Mouse (Mus musculus) limb, embryonic 14.5 days (tissue): ENCODE measurements at regions not wholly inside any gene's neighbourhood (a gene's known extent, or its start where the extent isn't known, plus 50 kb on each side); places are given as distances from the start of the nearest gene placed in this dataset.
"Not testable (repeated sequence)": the region's sequence is repeated elsewhere in the genome, so short reads cannot be mapped to it uniquely, and the experiment has no call there.

Experiments
- ATAC-seq: fragments of 200-750 bp; cut with Nextera tagmentation; 2 replicates; pipeline ENCODE4 v1.8.0; 2017; ENCODE audit warnings: low read depth, moderate number of reproducible peaks, moderate TSS enrichment; ENCODE audit not compliant: low FRiP score
- DNase-seq: peaks from one replicate; pipeline ENCODE4 v3.0.0-alpha.2; 2015; ENCODE audit warnings: low spot score
- H3K27ac ChIP-seq: fragments of 300-500 bp; sonication (generic); replicated peaks from 2 replicates; pipeline ENCODE4 v1.5.1; 2014; ENCODE audit warnings: low read depth, mild to moderate bottlenecking, low read length, moderate library complexity, mixed read lengths
- H3K27me3 ChIP-seq: fragments of 300-500 bp; sonication (generic); 2 replicates; pipeline ENCODE4 v1.6.1; 2014; ENCODE audit warnings: low read length, mixed read lengths; ENCODE audit not compliant: control insufficient read depth, insufficient read depth
- H3K36me3 ChIP-seq: fragments of 300-500 bp; sonication (generic); 2 replicates; pipeline ENCODE4 v1.6.1; 2014; ENCODE audit warnings: mild to moderate bottlenecking, low read length, moderate library complexity, mixed read lengths; ENCODE audit not compliant: control insufficient read depth, insufficient read depth
- H3K4me1 ChIP-seq: fragments of 300-500 bp; sonication (generic); 2 replicates; pipeline ENCODE4 v1.6.1; 2014; ENCODE audit warnings: antibody characterized with exemption, low read length, mixed read lengths; ENCODE audit not compliant: control insufficient read depth, insufficient read depth
- H3K4me2 ChIP-seq: fragments of 300-500 bp; sonication (generic); replicated peaks from 2 replicates; pipeline ENCODE4 v1.6.1; 2014; ENCODE audit warnings: low read depth, mild to moderate bottlenecking, low read length, moderate library complexity; ENCODE audit not compliant: severe bottlenecking
- H3K4me3 ChIP-seq: fragments of 300-500 bp; sonication (generic); replicated peaks from 2 replicates; pipeline ENCODE4 v1.5.1; 2014; ENCODE audit warnings: low read length
- H3K9ac ChIP-seq: fragments of 300-500 bp; sonication (generic); 2 replicates; pipeline ENCODE4 v1.6.1; 2014; ENCODE audit warnings: mild to moderate bottlenecking, low read depth, low read length, moderate library complexity; ENCODE audit not compliant: severe bottlenecking
- H3K9me3 ChIP-seq: fragments of 300-500 bp; sonication (generic); 2 replicates; pipeline ENCODE4 v1.6.1; 2016; ENCODE audit warnings: low read length; ENCODE audit not compliant: control insufficient read depth
- POLR2A ChIP-seq: fragments of 200-500 bp; IDR thresholded peaks from 2 replicates; pipeline ENCODE4 v1.8.0; 2012; ENCODE audit warnings: inconsistent platforms, mild to moderate bottlenecking, moderate library complexity, borderline replicate concordance; ENCODE audit not compliant: insufficient read depth, insufficient read length; ENCODE audit errors: extremely low read depth
- WGBS: fragments of 180-500 bp; shearing (Covaris S2); extraction: QIAGEN DNeasy Blood & Tissue Kit; methylation state at CpG from one replicate; pipeline ENCODE4 v1.1.7; 2014; 5-methylcytosine and 5-hydroxymethylcytosine counted together

DNA sequence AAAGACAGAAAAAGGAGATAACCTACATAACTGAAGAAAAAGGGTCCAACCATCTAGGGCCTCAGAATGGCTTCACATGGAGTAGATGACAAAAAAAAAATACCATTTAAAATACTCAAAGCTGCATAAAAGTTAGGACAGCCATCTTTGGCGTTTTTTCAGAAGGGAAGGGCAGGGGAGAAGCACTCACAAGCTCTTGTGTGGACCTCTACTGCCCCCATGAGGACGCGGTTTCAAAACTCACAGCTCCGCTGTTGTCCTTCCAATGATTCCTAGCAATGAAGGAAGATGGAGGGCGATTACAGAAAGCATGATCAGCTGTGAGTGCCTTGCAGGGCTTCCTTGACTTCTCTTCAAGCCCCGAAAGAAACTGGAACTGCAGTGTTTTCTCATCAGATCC lies 140.8 kb upstream of the Olfr1324 start:
- no peak overlapping the region for H3K4me3 ChIP-seq
- H3K4me1 ChIP-seq: no peaks in the 10 kb centered on the region
- WGBS: 69% methylated on average over 6 of the region's 6 CpGs
- H3K36me3 ChIP-seq: peaks cover 7% of the 10 kb centered on the region; the same call in 1 of the 2 replicates
- no peak overlapping the region for H3K27ac ChIP-seq
- peak; percentile 29 for DNase-seq
- H3K9me3 ChIP-seq: no peaks in the 10 kb centered on the region
- H3K9ac ChIP-seq: no peak overlapping the region
- ATAC-seq: no peak
- no peaks in the 10 kb centered on the region for H3K27me3 ChIP-seq
- TF ChIP-seq POLR2A: no peak
- no peak overlapping the region for H3K4me2 ChIP-seq

DNA sequence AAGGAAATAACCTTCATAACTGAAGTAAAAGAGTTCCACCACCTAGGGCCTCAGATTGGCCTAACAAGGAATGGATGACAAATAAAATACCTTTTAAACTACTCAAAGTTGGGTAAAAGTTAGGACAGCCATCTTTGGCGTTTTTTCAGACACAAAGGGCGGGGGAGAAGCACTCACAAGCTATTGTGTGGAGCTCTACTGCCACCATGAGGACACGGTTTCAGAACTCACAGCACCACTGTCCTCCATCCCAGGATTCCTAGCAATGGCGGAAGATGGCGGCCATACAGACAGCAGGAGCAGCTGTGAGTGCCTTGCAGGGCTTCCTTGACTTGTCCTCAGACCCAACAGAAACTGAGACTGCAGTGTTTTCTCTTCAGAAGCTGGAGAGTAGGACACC lies 138.0 kb upstream of the Olfr1324 start:
- no peak for TF ChIP-seq POLR2A
- Histone ChIP-seq H3K9ac (no peak overlapping the region), H3K27ac (no peak overlapping the region), H3K36me3 (no peaks in the 10 kb centered on the region), H3K4me1 (no peaks in the 10 kb centered on the region), H3K4me2 (no peak overlapping the region), H3K4me3 (no peak overlapping the region), H3K9me3 (no peaks in the 10 kb centered on the region), H3K27me3 (no peaks in the 10 kb centered on the region)
- DNase-seq (peak; percentile 23), ATAC-seq (no peak)
- 74% methylated on average over 5 of the region's 5 CpGs for WGBS

DNA sequence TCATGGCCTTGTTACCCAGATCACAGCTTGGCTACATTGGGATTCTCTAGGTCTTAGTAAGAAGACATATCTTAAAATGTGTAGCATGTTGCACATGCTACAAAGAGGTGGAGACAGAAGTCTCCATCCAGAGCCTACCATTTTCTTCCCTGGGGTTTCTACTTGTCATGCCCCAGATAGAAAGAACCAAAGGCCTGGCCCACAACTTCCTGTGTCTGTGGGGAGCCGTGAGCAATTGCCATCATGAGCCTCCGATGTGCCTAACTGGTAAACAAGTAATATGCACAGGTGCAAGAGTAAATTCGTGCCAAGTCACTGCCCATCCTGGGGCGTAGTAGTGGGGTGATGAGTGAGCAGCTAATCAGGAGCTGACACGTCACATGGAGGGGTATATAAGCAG lies 136.7 kb upstream of the Olfr1324 start:
- not testable (repeated sequence) for H3K4me1 ChIP-seq, H3K4me3 ChIP-seq, ATAC-seq, H3K36me3 ChIP-seq, H3K9me3 ChIP-seq, H3K27ac ChIP-seq, H3K27me3 ChIP-seq, H3K4me2 ChIP-seq, DNase-seq, H3K9ac ChIP-seq
- 89% methylated on average over 4 of the region's 5 CpGs for WGBS

DNA sequence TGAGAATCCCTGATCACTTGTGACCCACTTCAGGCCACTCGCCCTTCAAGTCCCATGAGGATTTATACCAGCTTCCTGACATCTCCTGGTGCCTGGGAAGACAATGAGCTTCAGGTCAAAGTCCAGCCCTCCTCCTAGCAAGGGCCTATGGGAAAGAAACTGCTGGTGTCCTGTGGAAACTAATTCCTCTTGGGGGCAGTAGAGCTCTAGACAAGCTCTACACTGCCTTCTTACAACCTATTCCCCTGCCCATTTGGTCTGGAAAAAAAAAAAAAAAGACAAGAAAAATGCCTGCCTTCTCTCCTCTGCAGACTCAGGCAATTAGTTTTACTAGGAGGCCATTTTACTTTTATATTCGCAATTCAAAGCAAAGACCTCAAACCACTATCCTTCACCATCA lies 132.6 kb upstream of the Olfr1324 start:
- Histone ChIP-seq H3K4me1 (no peaks in the 10 kb centered on the region), H3K4me2 (no peak overlapping the region), H3K27ac (no peak overlapping the region), H3K9me3 (no peaks in the 10 kb centered on the region), H3K36me3 (no peaks in the 10 kb centered on the region), H3K4me3 (no peak overlapping the region), H3K27me3 (no peaks in the 10 kb centered on the region), H3K9ac (no peak overlapping the region)
- WGBS: 51% methylated on average over 2 of the region's 2 CpGs
- DNase-seq: peak; percentile 54
- ATAC-seq: no peak
- no peak for TF ChIP-seq POLR2A

DNA sequence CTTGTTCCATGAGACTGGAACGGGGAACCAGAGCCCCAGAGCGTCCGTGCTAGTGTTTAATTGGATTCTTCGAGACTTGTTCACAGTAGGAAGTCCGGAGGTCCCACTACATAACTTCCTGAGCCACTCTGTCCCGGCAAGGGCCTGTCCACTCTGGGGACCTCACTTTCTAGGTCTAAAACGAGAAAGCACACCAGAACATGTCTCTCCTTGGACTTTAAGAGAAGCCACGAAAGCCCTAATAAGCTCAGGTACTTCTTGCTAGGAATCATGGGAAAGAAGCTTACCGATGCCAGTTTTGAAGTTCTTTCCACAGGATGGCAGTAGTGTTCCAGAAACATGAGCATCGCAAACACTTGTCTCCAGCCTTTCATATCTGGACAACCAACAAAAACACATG lies 122.0 kb upstream of the Olfr1324 start:
- Histone ChIP-seq H3K27me3 (no peaks in the 10 kb centered on the region), H3K4me1 (no peaks in the 10 kb centered on the region), H3K9me3 (no peaks in the 10 kb centered on the region), H3K4me3 (peak overlapping the region; percentile 30), H3K4me2 (peak overlapping the region; percentile 35), H3K27ac (0 out of 2 replicates have a peak overlapping the region, but pooled peaks have one; percentile 38), H3K9ac (peak overlapping the region; percentile 46), H3K36me3 (no peaks in the 10 kb centered on the region)
- ATAC-seq: no peak
- peak; percentile 47 for DNase-seq
- no peak for TF ChIP-seq POLR2A
- WGBS: 40% methylated on average over 10 of the region's 10 CpGs

DNA sequence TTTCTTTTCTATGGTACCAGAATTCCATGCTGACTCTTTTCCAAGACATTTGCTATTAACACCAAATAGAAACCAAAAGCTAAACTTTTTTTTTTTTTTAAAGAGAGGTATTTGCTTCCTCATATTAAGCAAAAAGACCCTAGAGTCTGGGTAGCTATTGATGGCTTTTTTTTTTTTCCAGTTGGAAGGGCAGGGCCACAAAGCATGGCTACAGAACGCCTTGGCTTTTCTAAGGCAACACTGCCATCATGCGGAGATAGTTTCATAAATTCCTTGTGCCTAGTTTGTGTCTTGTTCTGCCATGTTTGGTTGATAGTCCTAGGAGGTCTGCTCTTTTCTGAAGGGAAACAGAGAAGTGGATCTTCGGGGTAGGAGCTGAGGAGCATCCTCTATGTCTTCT lies 121.4 kb upstream of the Olfr1324 start:
- Histone ChIP-seq H3K9ac (peak overlapping the region; percentile 46; the same call in 1 of the 2 replicates), H3K27ac (0 out of 2 replicates have a peak overlapping the region, but pooled peaks have one; percentile 38), H3K27me3 (no peaks in the 10 kb centered on the region), H3K4me2 (peak overlapping the region; percentile 35; the same call in 1 of the 2 replicates), H3K4me1 (no peaks in the 10 kb centered on the region), H3K4me3 (peak overlapping the region; percentile 30), H3K36me3 (no peaks in the 10 kb centered on the region), H3K9me3 (no peaks in the 10 kb centered on the region)
- DNase-seq (peak; percentile 75), ATAC-seq (peak; percentile 62; the same call in 1 of the 2 replicates)
- 43% methylated on average over 3 of the region's 3 CpGs for WGBS
- no peak for TF ChIP-seq POLR2A

DNA sequence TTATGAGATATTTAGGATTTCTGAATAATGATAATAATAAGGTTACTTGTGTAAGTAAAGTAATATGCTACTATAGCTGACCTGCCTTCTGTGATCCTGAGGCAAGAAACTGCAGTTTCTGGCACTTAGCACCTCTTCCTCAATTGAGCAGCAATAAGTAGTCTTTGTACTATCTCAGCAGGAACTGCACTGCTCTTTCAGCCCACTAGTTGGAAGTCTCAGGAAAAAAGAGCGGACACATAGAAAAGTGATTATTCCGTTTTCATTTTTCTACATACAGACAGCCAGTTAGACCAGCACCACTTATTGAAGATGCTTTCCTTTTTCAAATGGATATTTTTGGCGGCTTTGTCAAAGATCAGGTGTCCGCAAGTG lies 109.5 kb upstream of the Olfr1324 start:
- 65% methylated on average over 3 of the region's 4 CpGs for WGBS
- not testable (repeated sequence) for H3K9ac ChIP-seq, H3K9me3 ChIP-seq, H3K27ac ChIP-seq, H3K36me3 ChIP-seq, DNase-seq, H3K4me1 ChIP-seq, ATAC-seq, H3K4me2 ChIP-seq, H3K27me3 ChIP-seq
- H3K4me3 ChIP-seq: peak overlapping the region; percentile 36
